Mouse (Mus musculus) kidney, adult 18-20 months (tissue): ENCODE results near the gene Mmgt2.
A peak's percentile ranks its signal among the peaks of the same experiment; 100 is the strongest.

Experiments
- DNase-seq: peaks from one replicate; pipeline ENCODE4 v3.0.0; 2021

Mmgt2 gene

DNA sequence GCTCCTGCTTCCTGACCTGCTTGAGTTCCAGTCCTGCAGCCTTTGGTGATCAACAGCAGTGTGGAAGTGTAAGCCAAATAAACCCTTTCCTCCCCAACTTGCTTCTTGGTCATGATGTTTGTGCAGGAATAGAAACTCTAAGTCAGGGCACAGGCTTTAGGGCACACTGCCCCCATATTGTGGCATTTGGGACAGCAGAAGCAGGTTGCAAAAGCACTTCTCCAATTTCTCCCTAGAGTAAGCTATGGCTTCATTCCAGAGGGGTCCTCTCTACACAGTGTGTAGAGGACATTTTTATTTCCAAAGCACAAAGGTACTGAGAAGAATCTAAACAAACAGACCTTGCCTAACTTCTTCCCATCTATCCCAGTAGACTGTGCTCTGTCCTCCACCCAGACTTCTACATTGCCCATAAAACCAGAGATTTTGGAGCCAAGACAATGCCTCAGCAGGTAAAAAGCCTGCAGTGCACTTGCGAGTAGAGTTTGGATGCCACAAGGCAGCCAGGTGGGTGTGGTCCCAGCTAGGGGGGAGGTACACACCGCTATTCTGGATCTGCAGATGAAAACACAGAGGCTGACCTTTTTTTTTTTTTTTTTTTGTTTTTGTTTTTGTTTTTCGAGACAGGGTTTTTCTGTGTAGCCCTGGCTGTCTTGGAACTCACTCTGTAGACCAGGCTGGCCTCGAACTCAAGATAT is 26.7 kb upstream of the Mmgt2 start:
- DNase-seq: no peak

DNA sequence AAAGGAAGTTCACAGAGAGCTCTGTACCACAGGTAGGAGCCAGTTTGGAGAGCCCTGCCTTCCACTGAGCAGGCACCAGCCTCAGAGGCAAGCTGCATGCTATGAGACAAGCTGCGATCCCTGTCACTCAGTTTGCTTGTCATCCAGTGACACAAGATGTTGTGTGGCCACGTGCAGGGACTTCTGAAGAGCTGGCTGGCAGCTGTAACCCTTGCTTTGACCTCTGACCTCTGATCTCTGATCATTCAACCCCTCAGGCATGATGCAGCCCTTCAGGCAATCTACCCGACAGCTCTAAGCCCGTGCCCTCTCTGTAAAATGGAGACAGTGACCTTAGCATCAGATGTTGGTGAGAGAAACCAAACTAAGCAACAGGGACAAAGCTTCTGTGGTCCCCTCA is 25.6 kb upstream of the Mmgt2 start:
- no peak for DNase-seq

- DNase-seq: no peak
These were observed 23.8 kb upstream of the Mmgt2 start for GRCm38 (mm10) chr11:62624341-62625291.

DNA sequence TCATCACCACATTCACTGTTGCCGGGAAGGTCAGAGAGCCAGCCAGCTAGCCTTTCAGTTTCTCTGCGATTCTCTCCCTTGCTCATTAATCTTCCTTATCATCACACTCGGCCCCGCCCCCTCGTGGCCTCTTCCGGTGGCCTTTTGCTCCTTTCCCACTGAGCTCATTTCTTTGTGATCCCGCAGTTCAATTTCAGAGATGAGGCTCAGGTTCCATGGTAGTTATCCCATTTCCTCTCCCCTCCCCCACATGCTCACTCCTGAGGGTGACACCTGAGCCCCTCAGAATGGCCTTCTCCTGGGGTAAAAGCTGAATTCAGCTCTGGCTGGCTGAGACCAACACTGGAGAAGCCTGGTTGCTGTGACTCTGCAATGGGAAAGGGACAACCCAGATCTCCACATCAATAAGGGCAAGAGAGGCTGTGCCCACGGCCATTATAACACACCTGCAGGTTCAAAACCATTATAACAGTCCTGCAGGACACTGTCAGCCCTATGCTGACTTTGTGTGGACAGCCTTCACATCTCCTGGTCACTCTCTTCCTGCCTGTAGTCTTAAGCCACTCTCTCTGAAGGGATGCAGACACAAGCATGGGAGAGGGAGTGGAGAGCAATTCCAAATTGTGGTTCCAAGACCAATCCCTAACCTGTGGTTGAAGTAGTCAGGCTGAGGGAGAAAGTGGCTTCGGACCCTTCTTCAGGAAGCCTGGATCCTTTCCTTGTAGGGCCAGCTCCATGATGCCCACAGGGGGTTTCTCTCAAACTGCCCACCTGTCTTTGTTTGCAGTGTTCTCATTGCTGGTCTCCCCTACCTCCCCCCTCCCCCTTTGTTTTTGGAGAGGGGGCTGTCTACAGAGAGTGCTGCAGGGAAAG is 18.9 kb upstream of the Mmgt2 start:
- DNase-seq: peak; percentile 42

DNA sequence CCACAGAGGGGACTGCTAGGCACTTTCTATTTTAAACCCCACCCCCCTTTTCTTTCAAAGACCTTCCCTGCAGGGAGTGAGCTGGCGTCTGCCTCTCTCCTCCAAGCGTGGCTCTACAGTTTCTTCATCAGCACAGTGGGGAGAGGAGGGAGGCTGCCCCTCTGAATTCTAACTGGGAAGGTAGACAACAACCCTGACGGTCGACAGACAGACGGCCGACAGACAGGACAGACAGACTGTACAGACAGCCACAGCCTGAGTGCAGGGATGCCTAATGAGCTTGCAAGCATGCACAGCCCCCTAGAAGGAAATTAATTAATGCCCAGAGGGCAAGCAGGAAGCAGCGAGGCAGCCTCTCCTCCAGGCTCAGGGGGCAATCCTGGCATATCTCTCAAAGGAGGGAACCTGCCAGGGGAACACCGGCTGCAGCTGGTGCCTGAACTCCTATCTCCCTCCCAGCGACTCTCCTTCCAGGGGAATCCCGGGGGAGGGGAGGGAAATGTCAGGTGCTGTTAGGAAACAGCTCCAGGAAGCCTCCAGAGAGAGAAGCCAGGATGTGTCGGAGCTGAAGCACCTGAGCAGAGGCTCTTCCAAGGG is 18.1 kb upstream of the Mmgt2 start:
- no peak for DNase-seq

DNA sequence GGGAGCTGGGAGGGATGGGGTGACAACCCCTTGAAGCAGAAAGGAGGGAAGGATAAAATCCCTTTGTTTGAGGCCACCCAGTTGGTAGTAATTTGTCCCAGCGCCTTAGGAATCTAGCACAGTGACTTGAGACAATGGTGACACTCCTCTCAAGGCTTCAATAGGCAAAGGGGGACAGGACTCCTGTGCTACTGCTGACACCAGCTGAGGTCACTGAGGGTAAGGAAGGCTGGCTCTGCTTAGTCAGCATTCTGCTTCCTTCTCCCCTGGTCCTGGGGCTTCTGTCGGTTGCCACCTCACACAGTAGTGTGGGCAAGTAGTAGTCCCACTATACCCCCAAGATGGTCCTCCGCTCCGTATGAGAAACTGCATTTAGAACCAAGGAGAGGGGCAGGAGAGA is 17.3 kb upstream of the Mmgt2 start:
- DNase-seq: no peak

GRCm38 (mm10) chr11:62635406-62635805 is 13.1 kb upstream of the Mmgt2 start:
- no peak for DNase-seq

- DNase-seq: no peak
These were observed 12.2 kb upstream of the Mmgt2 start for GRCm38 (mm10) chr11:62636105-62636839.

DNA sequence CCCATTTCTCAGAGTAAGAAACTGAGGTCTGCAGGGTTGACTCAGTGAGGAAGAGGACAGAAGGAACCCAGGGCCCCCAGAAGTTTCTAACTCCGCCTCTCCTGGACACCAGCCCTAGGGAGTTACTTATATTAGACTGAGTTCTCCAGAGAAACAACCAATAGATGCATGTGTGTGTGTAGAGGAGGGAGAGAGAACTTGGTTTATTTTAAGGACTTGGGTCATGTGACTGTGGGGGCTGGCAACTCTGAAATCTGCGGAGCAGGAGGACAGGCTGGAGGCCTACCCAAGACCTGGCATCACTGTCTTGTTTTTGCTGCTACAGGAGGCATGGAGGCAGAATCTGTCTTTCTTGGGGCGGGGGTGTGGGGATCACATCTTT is 11.6 kb upstream of the Mmgt2 start:
- peak; percentile 25 for DNase-seq

- no peak for DNase-seq
These were observed 11.1 kb upstream of the Mmgt2 start for GRCm38 (mm10) chr11:62637401-62637800.

DNA sequence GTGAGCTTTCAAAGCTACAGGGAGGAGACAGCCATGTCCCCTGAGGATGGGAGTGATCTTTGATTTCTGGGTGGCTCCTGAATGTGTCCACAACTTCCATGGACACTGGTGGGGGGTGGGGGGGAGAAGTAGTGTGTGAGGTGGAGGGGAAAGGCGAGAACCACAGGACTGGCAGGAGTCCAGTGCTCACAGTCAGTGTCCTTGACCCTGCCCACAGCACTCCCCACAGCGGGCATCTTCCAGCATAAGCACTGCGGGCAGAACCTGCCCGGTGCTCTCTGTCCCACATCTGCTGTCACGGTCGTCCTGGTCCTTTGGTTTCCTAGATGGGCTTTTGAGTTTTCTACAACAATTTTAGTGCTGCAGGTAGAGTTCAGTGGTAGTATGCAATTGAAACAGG is 10.7 kb upstream of the Mmgt2 start:
- DNase-seq: no peak

- no peak for DNase-seq
These were observed 10.1 kb upstream of the Mmgt2 start for GRCm38 (mm10) chr11:62638402-62638801.

DNA sequence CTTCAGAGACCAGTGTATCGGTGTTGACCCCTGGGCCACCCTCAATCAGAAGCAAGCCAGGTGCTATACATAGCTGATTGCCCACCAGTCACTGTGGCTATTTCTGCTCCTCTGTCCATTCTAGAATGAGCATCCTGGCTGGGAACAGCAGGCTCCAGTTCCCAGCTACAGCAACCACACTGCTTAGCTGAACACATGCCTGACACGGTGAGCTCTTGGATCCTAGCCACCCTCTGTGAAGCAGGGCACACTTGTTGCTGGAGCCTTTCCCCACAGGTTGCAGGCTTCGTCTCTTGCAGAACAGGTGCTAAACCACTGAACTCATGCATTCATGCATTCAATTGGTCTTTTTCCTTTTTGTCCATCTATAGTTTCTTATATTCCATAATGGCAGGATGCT is 8.1 kb upstream of the Mmgt2 start:
- no peak for DNase-seq

DNA sequence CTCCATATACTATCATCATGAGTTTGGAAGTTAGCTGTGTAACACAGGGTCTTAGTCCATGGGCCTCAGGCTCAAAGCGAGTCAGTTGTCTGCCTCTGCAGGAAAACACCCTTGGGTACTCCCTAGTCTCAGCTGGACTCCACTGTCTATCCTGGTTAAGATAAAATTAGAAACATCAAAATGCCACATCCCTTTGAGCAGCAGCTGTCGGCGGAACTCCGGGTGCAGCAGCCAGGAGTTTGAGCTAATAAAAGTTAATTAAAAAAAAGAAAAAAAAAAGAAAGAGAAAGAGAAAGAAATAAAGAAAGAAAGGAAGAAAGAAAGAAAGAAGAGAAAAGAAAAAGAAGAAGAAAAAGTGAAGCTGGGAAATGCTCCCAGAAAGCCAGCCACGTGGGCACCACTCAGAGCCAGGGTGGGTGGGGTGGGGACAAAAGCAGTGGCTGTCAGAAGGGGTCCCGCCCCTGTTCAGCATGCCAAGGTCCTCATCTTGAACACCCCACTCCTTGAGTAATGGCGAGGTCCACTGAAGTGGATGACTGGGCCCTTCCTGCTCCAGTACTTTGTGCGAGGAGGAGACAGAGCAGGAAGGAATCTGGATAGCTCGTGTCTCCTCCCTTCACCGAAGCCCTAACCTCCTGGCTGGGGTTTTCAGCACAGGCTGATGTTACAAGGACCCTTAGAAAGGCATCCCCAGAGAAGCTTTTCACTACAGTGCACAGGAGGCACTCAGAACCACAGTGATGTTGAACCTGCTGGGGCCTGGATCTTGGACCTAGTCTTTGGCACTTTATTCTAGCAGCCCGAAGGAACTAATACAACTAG is 6.2 kb upstream of the Mmgt2 start:
- no peak for DNase-seq

DNA sequence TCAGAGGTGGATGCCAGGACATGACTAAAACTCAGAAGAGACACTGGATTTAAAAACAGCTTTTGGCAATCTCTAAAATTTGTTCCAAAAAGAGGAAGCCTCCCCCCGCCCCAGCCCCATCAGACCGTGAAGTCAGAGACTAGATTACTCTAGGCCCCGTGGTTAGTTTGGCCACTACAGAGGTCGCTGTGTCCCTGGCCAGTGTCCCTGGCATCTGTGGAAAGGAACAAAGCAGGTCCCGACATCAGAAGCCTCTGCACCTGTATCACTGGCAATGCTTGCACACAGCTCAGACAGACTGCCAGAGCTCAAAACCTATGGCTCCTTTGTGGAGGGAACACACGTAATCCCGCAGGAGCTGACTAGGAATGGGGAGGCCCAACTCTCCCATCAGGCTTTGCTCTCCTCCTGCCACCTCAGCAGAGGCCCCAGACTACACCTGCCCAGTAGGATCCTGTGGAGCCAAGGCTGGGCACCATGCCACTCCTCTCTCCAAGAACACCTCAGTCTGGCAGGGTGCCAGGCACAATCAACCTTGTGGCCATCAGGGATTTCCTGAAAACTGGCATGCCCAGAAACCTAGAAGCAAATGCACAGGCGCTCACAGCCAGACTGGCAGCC is 5.3 kb upstream of the Mmgt2 start:
- DNase-seq: peak; percentile 86

DNA sequence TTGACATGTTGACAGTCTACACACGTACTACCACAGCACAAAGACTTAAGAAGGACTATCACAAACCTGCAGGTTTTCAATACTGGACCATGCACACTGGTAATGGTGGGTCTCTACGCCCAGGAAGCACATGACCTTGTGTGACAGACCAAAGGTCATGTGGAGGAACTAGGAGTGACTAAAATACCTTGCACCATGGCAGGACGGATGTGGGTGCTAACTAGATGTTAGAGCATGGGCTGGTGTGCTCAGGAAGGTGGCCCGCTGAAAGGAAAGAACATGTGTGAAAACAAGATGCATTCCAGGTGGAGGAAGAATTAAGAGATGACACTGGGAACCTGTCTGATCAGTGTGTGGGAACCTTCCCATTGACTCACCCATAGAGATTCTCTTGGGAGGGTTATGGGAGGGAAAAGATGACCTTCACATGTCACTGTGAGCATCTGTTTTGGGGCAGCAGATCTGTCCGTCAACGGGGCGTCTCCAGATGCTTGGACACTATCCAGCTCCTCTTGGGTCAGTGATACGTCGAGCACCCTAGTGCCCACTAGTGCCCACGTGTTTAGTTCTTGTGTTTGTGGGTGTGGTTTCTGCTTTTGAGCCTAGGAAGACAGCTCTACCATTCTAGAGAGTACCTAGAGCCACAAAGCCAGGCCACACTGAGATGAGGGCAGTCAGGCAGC is 4.6 kb upstream of the Mmgt2 start:
- no peak for DNase-seq

GRCm38 (mm10) chr11:62644602-62645336 is 3.7 kb upstream of the Mmgt2 start:
- no peak for DNase-seq

DNA sequence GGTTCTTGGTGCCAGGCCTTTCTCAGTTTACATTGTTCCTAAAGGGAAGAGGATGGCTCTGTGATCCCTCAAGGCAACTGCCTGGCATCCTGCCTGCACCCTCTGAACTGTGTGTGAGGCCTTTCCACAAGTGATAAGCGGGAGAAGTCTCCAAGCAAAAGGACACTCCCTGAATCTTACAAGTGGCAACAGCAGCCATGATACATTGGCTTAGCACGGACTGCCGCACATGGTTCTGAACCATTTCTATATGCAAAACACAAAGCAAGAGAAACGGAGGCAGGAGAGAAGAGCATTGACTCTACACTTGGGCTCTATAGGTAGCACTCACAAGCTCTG is 3.2 kb upstream of the Mmgt2 start:
- DNase-seq: no peak

GRCm38 (mm10) chr11:62645732-62646494 is 2.6 kb upstream of the Mmgt2 start:
- DNase-seq: no peak
